Mouse (Mus musculus) T-cell, adult 2 months (primary cell): ENCODE data around the gene Izumo1.
"Not testable (repeated sequence)": the region's sequence is repeated elsewhere in the genome, so short reads cannot be mapped to it uniquely, and the experiment has no call there.

Experiments used
- DNase-seq: peaks from one replicate; pipeline ENCODE4 v3.0.0; 2022; ENCODE audit warnings: low spot score

Izumo1 gene

DNA sequence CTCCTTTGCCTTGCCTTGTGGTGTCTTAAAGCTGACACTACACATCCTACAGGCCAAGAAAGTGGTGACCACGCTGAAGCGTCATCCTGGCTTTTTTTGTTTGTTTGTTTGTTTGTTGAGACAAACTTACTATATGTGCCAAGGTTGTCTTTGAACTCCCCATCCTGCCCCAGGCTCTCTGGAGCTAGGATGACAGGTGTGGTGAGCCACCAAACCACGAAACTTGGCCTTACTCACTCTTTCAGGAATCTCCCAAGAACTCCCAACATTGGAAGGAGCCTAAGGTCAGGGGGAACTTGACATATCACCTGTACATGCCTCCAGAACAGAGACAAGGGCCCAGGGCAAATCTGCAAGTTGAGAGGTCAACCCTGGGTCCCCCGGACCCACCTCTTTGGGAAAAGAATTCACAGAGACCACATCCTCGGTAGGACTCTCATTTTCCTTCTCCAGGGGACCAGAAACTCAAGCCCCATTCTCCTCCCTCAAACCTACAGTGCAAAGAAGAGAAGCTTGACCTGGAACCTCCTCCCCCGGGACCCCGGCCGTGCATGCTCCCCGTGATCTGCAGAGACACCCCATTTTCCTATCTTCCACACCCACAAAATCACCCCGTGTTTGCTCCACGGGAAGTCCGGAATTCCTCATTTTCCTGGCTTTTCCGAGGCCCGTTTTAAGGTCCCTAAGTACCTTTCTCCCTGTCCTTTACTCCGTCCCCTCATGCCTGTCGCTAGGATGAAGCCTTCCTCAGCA is 21.1 kb downstream of the Izumo1 start:
- DNase-seq = no peak

GRCm38 (mm10) chr7:45643441-45644178 is 22.0 kb downstream of the Izumo1 start:
- DNase-seq = peak; percentile 88

GRCm38 (mm10) chr7:45644183-45644582 is 22.6 kb downstream of the Izumo1 start:
- DNase-seq = no peak

GRCm38 (mm10) chr7:45644872-45645590 is 23.4 kb downstream of the Izumo1 start:
- no peak for DNase-seq

DNA sequence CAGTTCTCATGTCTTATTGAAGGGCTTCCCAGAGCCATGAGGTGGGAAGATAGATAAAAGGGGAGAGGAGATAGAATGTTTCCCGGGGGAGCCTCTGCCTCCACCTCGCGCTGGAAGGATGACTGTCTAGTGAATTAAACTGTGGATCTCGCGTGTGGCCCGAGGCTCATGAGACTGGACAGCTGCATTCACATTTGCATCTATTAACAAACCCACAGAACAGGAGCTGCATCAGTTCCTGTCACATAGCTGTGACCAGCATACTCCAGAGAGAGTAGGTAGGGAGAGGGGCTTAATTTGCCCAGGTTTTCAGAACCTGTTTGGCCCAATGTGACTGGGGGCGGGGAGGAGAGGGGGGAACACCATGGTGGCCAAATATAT is 24.0 kb downstream of the Izumo1 start:
- no peak for DNase-seq

DNA sequence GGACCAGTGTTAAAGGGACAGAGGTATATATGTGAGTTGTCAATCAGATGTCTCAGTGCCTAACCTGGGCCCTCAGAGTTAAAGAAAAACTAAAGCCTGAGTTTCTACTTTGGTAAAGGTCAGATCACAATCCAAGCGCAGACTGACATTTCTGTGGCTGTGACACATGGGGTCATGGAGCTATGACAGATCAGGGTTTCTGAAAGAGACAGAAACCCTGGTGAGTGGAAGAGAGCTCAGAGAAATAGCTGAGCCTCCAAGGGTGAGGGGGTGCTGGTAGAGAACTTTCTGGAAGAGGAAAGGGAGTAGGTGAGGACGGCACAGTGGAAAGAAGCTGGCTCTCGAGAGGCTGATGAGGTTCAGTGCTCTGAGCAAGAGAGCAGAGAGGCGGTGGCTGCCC is 25.1 kb downstream of the Izumo1 start:
- no peak for DNase-seq

- no peak for DNase-seq
Measured at GRCm38 (mm10) chr7:45649351-45649750, 27.7 kb downstream of the Izumo1 start.

DNA sequence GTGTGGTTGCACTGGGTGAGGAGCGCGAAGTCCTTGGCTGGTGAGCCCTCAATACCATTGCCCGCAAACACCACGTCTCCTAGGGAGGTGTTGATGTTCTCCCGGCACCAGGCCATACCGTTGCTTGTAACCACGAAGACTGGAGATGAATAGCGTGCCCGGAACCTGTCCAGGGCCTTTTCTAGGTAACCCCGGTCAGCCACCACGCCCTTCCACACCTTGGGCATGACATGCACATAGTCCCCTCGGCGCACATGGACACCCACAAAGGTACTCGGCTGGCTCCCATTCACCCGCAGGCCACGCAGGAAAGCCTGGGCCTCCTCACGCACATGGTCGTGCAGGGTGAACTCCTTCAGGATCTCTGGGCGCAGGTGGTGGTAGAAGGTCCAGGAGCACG is 28.9 kb downstream of the Izumo1 start:
- not testable (repeated sequence) for DNase-seq

DNA sequence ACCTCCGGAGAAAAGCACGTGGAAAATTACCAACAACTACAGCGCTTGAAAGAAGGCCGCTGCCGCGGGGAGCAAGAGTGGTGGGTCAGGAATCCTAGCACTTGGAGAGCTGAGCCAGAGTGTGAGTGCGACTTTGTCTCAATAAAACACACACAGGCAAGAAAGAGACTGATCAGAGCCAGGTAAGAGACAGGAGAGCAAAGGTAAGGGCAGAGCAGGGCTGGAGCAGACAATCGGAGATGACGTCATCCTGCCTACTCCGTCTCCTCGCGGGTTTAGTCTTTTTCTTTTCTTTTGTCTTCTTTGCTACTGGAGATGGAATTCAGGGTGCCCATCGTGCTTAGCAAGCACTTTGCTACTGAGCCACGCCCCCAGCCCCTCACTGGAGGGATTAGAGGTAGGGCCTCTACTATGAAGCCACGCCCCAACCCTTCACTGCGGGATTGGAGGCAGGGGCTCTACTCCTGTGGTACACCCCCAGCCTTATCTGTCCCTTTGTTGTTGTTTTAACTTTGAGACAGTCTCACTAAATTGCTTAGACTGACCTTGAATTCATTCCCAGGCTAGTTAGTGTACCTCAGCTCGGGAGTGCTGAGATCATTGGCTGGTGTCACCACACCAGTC is 32.9 kb downstream of the Izumo1 start:
- DNase-seq = no peak

DNA sequence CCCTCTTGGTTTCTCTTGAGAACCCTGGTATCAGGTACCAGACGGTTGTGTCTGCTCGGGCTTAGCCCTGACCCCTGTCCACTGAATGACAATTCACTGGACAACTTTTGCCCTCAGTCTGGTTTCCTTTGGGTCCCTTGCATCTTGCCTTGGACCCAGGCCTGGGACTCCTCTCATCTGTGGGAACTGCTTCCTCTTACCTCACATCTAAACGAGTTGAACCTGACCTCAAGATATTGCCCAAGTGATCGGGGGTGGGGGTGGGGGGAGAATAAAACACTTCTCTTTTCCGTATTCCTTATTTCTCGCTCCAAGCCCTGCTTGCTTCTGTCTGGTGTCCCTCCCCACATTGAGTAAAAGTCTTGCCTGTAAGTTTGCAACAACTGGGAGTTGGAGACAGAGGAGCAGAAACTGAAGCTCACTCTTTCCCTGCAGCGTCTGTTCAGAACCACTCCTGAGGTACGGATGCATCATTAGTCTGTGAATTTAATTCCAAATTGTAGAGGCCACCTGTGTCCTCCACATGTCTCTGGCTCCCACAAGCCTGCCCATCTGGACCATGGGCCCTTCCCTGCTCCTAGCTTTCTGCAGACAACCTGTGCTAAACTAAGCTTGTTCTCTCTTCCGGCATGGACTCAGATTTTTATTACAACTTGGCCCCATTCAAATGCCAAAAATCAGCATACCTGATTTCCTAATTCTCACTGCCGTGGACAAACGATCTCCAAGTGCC is 39.3 kb downstream of the Izumo1 start:
- no peak for DNase-seq

GRCm38 (mm10) chr7:45661702-45662101 is 40.1 kb downstream of the Izumo1 start:
- DNase-seq = not testable (repeated sequence)

GRCm38 (mm10) chr7:45665303-45666138 is 43.9 kb downstream of the Izumo1 start:
- no peak for DNase-seq

GRCm38 (mm10) chr7:45666161-45666560 is 44.5 kb downstream of the Izumo1 start, which contains the start of gene Fut2:
Gene Fut2 (minus strand): TSS chr7:45666394.
- no peak for DNase-seq

DNA sequence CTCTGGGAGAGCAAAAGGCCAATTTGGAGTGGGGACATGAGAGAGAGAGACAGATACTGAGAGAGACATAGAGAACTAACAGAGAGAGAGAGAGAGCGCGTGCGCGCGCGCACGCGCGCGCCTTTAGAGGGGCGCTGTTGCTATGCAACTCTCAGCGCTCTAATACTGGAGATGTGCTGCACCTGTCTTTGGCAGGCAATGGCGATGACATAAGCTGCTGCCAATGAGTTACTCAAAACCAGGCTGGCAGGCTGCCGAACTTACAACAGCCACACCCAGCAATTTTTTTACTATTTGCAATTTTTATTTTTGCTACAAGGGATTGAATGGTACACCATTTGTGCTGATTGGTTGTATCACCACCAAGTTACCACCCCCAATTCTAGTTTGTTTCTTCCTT is 46.1 kb downstream of the Izumo1 start:
- no peak for DNase-seq

DNA sequence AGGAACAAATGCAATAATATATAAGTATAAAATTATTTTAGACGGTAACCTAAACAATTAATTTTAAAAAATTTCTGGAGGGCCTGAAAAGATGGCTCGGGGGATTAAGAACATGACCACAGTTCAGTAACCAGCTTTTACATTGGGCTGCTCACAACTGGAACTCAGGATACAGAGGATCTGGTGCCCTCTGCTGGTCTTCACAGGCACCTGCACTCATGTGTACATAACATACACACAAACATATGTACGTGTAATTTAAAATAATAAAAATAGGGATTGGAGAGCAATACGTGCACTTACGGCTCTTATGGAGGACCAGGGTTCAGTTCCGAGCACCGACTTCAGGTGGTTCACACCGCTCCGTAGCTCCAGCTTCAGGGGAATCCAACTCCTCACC is 47.3 kb downstream of the Izumo1 start:
- no peak for DNase-seq

GRCm38 (mm10) chr7:45677627-45678295 is 56.1 kb downstream of the Izumo1 start:
- DNase-seq = no peak
